ENCODE assay signal across 7 mouse cellular contexts in the genomic region with DNA sequence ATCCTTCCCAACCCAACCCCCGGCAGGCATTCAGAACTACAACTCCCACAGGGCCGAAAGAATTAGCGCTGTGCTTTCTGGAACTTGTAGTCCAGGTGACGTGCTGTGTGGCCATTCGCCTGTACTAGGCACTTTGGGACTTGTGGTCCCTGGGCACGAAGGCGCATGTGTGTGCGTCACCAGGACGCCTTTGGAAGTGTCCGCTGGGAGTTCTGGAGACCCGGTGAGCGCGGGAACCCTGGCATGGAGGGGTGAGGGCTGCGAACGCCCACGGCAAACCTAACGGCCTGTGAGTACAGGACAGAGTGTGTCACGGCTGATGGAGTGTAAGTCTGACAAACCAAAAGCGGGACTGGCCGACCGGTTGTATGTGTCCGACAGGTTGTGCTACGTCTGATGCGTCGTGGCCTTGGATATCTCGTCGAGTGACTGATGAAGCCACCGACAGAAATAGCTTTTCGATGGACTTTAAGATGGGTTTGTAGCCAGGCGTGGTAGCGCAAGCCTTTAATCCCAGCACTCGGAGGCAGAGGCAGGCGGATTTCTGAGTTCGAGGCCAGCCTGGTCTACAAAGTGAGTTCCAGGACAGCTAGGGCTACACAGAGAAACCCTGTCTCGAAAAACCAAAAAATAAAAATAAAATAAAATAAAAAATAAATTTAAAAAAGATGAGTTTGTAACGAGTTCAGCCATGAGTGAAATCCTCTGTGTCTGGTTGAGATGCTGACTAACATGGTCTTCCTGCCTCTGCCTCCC. TPM values are rescaled to one million over a fixed set of nuclear protein-coding genes. Genes with fewer than 3 reads are reported as not detected.
DNase-seq lines count a peak whose midpoint lies in the region; ATAC-seq lines count a peak whose summit lies in the region.

A gene (plus strand): TSS at position 161 of the 756 bp plus-strand sequence.

- H3K4me2 ChIP-seq in embryonic facial prominence, embryonic 11.5 days (ENCODE audit: low read depth, low read length): peak within 1 kb of the TSS; percentile 21
- H3K4me2 ChIP-seq in midbrain, embryonic 13.5 days (replicated peaks): peak within 1 kb of the TSS; percentile 55

- no peaks in the 10 kb centered on the region for H3K4me1 ChIP-seq in embryonic facial prominence, embryonic 11.5 days (ENCODE audit: control insufficient read depth, insufficient read depth, low read length)
- H3K4me1 ChIP-seq in limb, embryonic 10.5 days: peaks cover 5% of the 10 kb centered on the region; the same call in 1 of the 2 replicates
- H3K4me1 ChIP-seq in midbrain, embryonic 13.5 days (replicated peaks): peaks cover 9% of the 10 kb centered on the region

- H3K4me3 ChIP-seq in embryonic facial prominence, embryonic 11.5 days (ENCODE audit: low read depth, low read length): peak within 1 kb of the TSS; percentile 55
- peak within 1 kb of the TSS; percentile 70 for H3K4me3 ChIP-seq in limb, embryonic 10.5 days
- peak within 1 kb of the TSS; percentile 66 for H3K4me3 ChIP-seq in midbrain, embryonic 13.5 days (replicated peaks)

- peak; percentile 94 for DNase-seq in adrenal gland, postnatal 14 days
- DNase-seq in embryonic facial prominence, embryonic 11.5 days (ENCODE audit: low spot score): peak; percentile 98
- peak; percentile 96 for DNase-seq in kidney, adult 11 months
- peak; percentile 91 for DNase-seq in limb, embryonic 10.5 days (ENCODE audit: low spot score)
- peak; percentile 73 for DNase-seq in spleen, adult 12 weeks (ENCODE audit: low spot score)

- H3K9ac ChIP-seq in embryonic facial prominence, embryonic 11.5 days (replicated peaks; ENCODE audit: low read length): peak within 1 kb of the TSS; percentile 54
- H3K9ac ChIP-seq in midbrain, embryonic 13.5 days (replicated peaks): peak within 1 kb of the TSS; percentile 62

- H3K27ac ChIP-seq in embryonic facial prominence, embryonic 11.5 days (replicated peaks; ENCODE audit: low read depth, low read length): no peak within 1 kb of the TSS
- peak within 1 kb of the TSS; percentile 85 for H3K27ac ChIP-seq in limb, embryonic 10.5 days
- H3K27ac ChIP-seq in midbrain, embryonic 13.5 days: no peak within 1 kb of the TSS; the same call in 1 of the 2 replicates

- H3K36me3 ChIP-seq in embryonic facial prominence, embryonic 11.5 days (replicated peaks; ENCODE audit: control insufficient read depth, insufficient read depth, low read depth, low read length): no peaks in the 10 kb centered on the region
- peaks cover 25% of the 10 kb centered on the region for H3K36me3 ChIP-seq in limb, embryonic 10.5 days
- no peaks in the 10 kb centered on the region for H3K36me3 ChIP-seq in midbrain, embryonic 13.5 days

- no peaks in the 10 kb centered on the region for H3K9me3 ChIP-seq in embryonic facial prominence, embryonic 11.5 days (replicated peaks; ENCODE audit: control insufficient read depth, low read length)
- H3K9me3 ChIP-seq in limb, embryonic 10.5 days (replicated peaks): no peaks in the 10 kb centered on the region
- no peaks in the 10 kb centered on the region for H3K9me3 ChIP-seq in midbrain, embryonic 13.5 days

- H3K27me3 ChIP-seq in embryonic facial prominence, embryonic 11.5 days (ENCODE audit: control insufficient read depth, insufficient read depth, low read length): no peaks in the 10 kb centered on the region
- H3K27me3 ChIP-seq in limb, embryonic 10.5 days (ENCODE audit: low read depth, poor library complexity, severe bottlenecking): no peaks in the 10 kb centered on the region
- no peaks in the 10 kb centered on the region for H3K27me3 ChIP-seq in midbrain, embryonic 13.5 days

- peak; percentile 99 for ATAC-seq in embryonic facial prominence, embryonic 11.5 days (replicated peaks; ENCODE audit: insufficient number of reproducible peaks, low FRiP score, low TSS enrichment, low read depth)
- ATAC-seq in granulocyte monocyte progenitor cell, adult 5-6 weeks (replicated peaks; ENCODE audit: poor library complexity, severe bottlenecking): peak; percentile 100
- ATAC-seq in midbrain, embryonic 13.5 days: peak; percentile 99

- 6% methylated on average over 36 of the region's 36 CpGs for WGBS in embryonic facial prominence, embryonic 11.5 days
- WGBS in limb, embryonic 10.5 days: 8% methylated on average over 36 of the region's 36 CpGs
- WGBS in midbrain, embryonic 13.5 days: 7% methylated on average over 36 of the region's 36 CpGs

RNA-seq across cellular contexts. Expression of the gene that starts here (rescaled TPM):
- total RNA-seq in adrenal gland, postnatal 14 days (2021): 11.0 and 12.5 TPM in 2 replicates
- polyA plus RNA-seq in embryonic facial prominence, embryonic 11.5 days (2014; fragmentation: Nextera tagmentation; extraction: Ambion mirVana): 26.4 and 27.5 TPM in 2 replicates
- 26.6 and 32.4 TPM in 2 replicates for total RNA-seq in granulocyte monocyte progenitor cell, adult 5-6 weeks (2014; fragmentation: Nextera tagmentation)
- 4.8 and 8.1 TPM in 2 replicates for total RNA-seq in granulocyte monocyte progenitor cell, adult 5-6 weeks (2017)
- 22.4 and 23.1 TPM in 2 replicates for polyA plus RNA-seq in limb, embryonic 10.5 days (2016; fragmentation: Nextera tagmentation; extraction: Ambion mirVana)
- polyA plus RNA-seq in midbrain, embryonic 13.5 days (2015; fragmentation: Nextera tagmentation; extraction: Ambion mirVana): 10.4 and 10.5 TPM in 2 replicates
